Mouse (Mus musculus) natural killer cell, adult 2 months (primary cell): ENCODE measurements around the gene Usp35.

Experiments used
- DNase-seq, 2 experiments: peaks; one replicate each; pipeline ENCODE4 v3.0.0; 2022; ENCODE audit warnings: low spot score in 2 of 2

The Usp35 gene

DNA sequence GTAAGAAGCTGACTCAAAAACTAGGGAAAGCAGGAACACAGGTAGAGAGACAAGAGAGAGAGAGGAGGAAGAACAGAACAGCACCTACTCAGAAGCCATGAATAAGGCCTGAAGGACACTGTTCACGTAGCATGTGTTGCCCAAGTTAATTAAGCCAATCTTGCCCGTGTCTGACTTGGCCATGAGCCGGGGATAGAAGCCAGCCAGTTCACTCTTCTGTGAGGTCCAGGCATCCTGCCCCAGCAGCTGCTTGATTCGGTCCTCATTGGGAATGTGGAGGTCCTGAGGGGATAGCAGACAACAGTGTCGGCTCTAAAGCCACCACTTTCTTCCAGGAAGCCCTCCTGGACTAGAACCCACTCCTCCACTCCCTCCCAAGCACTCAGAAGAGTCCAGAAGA, 17.2 kb downstream of the Usp35 start:
- no peak for DNase-seq

DNA sequence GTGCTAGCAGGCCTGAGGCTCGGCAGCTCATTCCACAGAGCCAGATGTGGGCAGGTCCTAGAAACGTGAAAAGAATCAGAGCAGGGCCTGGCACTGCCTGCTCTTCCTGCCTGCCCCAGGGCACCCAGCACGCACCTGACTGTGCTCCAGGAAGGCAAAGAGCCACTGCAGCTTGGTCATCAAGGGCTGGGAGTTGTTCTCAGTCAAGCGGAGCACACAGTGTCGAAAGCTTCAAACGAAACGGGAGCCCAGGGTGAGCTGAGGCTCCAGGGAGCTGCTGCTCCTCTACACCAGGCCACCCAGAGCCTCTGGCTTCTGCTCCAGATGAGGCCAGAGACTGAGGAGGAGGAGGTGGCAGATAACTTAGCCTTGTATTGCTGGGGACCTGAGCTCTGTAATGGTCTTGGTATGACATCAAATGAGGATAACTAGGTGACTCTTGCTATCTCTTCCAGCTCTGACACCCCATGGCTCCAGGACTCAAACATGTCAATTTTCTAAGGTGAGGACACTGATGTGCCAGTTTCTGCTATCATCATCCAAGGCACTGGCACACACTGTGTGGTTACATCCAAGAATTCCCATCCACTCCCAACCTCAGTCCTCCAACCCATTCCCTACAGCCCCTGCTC, 18.3 kb downstream of the Usp35 start:
- no peak for DNase-seq

DNA sequence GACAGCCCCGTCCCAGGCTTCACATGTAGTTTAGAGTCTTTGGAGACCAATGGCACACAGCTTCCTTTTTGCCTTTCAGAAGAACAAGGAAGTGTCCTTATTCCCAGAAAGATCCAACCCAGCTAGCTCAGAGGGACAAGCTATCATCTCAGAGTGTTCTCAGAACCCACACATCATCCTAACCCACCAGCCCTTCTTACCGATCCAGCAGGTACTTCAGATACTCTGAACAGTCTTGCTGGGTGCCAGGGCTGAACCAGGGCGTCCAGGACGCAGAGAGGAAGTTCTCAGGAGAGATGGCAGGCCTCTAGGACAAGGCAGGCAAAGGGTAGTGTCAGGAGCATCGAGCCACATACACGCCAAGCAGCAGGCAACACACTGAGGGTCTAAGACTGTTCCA, 19.0 kb downstream of the Usp35 start:
- DNase-seq: no peak

DNA sequence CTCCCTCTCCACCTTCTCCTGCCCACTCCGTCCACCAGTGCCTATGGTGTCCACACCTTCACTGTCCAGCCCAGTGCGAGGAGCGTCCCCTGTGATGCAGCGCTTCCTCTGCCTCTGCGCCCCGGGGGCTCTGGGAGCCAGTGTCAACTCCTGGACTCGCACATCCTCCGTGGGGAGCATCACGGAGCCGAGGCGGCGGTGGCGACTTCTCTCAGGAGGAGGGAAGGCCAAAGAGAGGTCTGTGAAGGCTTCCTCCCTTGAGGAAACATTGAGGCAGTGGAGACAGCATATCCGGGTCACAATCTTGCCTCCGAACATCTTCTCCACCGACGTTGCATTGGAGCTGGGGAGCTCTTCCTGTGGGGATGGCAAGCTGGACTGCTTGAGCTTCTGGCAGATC, 19.6 kb downstream of the Usp35 start:
- DNase-seq: no peak

DNA sequence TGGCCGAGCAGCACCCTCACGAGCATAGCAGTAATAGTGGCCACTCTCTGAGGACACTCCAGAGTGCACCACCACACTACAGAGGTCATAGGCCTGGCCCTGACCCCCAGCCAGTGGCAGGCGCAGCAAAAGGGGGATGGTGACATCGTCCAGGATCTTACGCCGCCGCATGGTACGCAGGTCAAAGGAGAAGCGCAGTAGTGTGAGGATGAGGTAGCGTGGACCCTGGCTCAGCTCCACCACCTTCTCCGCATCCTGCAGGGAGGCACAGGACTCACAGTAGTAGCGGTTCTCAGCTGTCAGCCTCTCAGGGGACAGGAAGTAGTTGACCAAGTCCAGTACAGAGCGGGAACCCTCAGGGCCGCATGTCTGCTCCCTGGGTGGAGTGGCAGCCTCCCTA, 20.2 kb downstream of the Usp35 start:
- no peak for DNase-seq

DNA sequence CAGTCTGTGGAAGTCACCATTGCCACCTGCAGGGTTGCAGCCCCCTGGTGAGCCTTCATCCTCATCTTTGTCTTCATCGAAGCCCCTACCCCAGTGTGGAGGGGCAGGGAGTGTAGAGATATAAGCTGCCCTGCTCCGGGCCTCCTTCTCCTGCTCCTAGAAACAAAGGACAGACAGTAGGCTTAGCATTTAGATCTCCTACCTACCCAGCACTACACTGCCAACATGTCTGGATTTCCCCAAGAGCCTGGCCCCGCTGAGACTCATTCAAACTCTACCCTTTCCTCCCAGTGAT, 21.5 kb downstream of the Usp35 start:
- no peak for DNase-seq

DNA sequence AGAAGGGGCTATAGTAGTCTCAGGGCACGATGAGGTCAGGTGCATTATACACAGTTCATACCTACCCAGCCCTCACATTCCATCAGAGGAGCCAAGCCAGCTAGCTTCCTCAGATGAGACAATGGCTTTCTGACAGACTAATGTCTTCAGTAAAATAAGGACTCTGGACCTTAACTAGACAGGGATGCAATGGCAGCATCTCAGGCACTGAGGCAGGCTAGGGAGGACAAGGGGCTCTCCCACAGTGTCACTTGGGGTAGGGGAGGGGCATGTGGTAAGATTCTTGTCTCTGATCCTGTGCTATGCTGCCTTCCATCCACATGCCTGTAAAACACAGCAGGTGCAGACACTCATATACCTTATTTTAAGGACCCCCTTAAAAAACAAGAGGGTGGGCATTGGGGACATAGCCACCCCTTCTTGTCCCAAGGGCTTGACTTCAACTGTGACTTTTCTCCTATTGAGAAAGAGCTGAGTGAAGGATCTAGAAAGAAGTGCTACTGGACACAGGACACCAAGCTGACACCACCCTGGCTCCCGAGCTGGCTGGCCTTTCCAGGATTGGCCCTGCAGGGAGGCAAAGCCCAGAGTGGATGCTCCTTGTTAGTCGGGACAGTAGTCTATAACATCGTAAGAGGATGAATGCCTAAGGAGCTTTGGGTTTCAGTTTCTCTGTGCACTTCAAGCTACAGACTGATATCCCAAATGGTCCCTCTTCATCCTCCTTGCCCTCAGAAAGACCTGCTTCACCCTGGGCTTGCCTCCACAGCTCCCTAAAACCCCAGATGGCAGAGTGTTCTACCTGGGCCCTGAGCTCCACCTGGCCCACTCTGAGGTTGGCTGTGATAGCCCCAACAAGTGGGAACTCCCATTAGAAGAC, 22.1 kb downstream of the Usp35 start:
- DNase-seq: no peak

DNA sequence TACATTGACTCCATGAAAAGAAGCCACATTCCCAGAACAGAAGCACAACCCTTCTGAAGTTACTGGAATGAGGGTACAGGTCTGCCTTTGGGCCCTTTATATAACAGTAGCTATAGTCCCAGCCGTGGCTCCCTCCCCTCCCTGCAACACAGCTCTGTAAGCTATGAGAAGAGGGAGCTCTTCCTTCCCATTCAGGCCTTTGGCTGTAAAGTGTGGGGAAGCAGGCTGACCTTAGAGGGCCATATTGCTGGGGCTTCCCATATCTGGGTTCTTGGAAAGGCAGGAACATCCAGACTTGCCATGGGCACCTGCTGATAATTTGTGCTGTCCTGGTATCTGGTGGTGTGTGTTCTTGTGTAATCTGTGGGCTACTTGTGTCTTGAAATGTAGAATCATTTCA, 24.3 kb downstream of the Usp35 start:
- no peak for DNase-seq

DNA sequence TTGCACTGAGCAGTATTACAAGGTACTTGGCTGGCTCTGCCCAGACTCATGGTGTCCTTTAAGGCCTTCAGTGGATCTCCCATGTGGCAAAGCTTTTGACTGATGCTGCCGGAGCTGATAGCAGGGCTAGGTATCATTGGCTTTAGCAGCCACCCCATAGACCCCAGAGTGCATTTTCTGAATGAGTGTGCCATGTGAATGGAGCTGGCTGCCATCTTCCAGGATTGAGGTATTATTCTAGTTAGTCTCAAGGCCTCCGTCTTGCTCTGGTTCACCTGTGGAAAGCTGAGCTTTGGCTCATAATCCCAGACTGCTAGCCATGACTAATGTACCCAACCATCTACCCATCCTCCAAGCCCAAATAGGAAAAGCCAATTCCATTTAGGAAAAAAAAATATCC, 25.0 kb downstream of the Usp35 start:
- no peak for DNase-seq

DNA sequence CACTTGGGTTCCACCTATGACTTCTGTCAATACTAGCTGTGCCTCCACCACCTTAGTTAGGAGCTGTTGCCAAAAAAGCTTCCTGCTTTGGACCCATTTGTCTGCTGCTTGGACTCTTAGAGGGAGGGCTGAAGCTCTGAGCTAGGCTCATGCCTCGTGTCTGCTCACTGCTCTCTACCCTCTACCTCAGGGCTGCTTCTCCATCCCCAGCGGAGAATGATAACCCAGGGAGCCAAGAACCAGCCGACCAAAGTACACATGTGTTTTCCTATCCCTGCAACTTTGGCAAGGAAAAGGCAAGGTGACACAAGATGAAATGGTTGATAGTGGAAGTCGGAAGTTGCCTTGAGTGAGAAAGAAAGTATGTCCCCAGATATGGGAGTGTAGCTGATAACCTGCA, 26.6 kb downstream of the Usp35 start:
- no peak for DNase-seq

DNA sequence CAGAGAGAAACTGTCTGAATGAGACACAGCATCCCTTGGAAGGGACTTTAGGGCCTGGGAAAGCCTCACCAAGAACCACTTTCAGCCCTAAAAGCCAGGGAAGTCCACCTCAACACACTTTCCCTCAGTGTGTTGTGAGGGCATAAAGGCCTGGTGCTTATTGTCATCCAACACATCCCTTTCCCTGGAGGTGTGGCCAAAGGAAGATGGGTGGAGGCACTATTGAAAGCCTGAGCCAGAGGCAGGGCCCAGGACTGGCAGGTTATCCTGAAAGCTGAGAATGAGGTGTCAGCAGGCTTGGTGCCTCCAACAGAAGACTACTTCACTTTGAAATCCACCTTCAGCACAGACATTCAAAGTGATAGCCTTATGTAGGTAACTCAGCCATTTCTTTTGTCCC, 27.3 kb downstream of the Usp35 start:
- no peak for DNase-seq

DNA sequence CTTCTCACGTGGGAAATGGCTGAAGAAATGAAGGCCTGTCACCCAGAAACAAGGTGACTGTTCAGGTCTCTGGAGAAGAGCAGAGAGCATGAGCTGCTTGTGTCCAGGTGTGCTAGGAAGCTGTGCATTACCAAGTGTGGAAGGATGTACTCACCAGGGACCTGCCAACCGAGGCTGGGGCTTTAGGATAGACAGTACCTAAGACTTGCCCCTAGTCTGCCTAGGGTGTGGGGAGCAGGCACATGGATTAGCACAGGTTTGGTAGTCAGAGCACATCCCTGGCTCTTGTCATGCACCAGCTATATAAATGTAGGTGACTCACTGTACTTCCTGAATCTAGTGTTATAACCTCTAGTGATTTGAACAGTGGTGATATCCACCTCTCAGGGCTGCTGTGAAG, 28.2 kb downstream of the Usp35 start:
- no peak for DNase-seq

DNA sequence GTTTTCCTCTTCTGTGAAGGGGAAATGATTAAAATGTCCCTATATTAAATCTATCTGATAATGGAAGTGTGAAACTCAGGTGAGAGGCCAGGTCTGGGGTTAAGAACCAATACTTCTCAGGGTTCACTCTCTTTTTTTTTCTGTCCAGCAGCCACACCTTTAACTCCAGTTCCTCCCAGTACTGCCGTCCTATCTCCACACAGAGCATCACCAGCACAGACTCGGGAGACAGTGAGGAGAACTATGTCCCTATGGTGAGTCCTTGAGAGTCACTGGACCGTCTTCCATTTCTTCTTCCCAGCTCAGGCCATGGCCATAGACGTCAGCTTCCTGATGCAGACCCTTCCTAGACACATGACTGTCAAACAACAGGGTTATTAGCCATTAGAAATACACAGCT, 28.9 kb downstream of the Usp35 start:
- DNase-seq: no peak

DNA sequence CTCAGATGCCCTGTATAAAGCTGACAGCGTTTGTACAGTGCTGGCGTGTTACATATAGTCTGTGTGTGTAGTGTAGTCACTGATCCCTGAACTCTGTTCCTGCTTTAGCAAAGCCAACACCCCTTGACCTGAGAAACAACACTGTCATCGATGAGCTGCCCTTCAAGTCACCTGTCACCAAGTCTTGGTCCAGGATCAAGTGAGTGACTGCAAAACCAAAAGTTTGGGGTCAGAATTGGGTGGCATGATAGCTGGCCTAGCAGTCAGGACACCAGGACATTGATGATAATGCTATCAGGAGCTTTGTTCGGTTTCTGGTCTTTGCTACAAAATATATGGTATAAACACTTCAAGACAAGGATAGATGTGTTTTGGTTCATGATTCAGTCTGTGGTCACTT, 29.6 kb downstream of the Usp35 start:
- no peak for DNase-seq

DNA sequence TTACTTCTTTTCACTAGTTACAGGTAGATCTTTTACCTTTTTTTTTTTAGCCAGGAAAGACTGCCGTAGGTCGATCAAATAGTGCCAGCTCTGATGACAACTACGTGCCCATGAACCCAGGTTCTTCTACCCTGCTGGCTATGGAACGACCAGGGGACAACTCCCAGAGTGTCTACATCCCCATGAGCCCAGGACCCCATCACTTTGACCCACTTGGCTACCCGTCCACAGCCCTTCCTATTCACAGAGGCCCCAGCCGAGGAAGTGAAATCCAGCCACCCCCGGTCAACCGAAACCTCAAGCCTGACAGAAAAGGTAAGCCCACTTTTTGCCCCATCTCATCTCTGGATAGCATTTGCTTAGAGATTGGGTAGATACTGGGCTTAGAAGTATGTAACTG, 30.5 kb downstream of the Usp35 start:
- no peak for DNase-seq

DNA sequence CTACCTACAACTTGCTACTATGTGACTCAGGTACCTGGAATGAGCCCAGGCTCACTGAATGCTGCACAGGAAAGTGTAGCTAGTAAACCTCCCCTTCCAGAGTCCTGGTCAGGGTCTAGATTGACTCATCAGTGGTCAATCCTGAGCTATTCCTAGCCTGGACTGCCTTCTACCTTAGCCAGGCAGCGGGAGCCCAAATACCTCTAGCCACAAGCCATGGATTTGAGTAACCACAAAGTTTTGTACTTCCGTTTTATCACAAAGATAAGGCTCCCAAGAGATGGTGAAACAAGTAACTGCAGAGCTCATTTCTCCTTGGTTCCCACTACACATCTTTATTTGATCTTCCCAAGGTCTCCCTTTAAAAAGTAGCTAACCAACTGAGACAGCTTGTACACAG, 30.9 kb downstream of the Usp35 start:
- no peak for DNase-seq

DNA sequence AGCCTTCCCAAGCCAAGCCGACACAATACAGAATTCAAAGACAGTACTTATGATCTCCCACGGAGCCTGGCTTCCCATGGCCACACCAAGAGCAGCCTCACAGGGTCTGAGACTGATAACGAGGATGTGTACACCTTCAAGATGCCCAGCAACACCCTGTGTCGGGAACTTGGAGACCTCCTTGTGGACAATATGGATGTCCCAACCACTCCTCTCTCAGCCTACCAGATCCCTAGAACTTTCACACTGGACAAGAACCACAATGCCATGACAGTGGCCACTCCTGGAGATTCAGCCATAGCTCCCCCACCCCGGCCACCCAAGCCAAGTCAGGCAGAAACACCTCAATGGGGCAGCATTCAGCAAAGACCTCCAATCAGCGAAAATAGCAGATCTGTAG, 32.9 kb downstream of the Usp35 start:
- no peak for DNase-seq

DNA sequence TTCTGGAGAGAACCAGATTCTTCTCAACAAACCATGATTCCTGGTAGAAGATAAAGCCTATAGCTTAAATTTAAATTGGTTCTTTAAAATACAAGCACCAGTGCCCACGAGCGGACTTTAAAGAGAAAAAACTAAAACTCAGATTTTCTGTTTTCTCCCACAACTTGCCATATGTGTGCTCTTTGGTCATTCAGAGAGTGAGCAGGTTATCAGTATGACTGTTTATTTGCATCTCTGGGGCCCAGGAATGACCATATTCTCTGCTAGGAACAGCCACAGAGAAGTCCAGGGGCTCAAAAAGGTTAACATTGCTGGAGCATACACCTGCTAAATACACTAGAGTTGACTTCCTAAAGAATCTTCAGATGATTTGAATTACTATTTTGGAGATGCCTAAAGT, 33.5 kb downstream of the Usp35 start:
- no peak for DNase-seq

DNA sequence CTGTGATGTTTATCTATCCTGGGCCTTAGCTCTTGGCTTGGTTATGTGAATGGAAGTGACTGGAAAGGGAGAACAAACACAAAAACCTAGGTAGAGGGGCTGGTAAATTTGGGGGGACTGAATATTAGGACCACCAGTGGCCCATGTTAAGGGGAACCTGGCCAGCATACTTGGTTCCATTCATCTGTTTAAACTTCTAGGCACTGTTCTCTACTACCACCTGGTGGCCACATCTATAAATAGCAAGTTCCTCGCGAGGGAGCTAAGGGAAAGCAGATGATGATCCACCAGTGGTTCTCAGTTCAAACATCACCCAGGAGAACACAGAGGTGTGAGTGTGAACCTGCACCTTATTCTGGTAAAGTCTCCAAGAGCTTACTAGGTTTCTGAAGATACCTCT, 34.4 kb downstream of the Usp35 start:
- DNase-seq: peak; percentile 17 to 47

DNA sequence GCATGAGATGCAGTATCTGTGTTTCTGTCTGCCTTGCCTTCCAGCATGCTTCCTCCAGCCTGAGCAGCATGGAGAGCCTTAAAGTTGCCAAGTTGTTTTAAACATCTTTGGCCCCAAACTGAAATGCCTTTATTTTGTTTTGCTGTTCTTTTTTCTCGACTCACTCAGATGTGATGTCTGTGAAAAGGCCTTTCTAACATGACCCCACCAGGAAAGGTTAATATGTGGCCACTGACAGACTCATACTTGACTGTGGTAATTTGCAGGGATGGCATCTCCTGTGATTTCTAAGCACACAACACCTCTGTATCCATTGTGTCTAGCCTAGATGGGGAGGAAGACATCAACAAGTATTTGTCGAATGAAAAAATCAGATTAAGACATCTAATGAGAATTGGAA, 34.8 kb downstream of the Usp35 start:
- no peak for DNase-seq

DNA sequence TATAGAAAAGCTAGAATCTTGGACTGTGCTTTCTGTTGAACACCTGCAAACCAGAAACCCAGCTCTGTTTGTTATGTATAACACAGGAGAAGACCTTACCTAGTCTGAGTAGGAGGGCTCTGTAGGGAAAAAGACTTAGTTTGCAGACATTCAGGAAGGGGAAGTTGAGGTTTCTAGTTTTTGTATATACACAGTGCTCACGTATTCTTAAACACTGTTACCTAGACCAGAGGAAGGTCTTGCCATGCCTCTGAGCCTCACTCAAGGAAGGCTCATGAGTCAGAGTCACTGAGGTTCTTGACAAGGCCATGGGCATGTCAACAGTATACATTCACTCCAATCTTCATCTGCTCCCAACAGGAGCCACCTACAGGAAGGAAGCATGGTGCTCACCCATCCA, 60.8 kb downstream of the Usp35 start:
- DNase-seq: no peak

DNA sequence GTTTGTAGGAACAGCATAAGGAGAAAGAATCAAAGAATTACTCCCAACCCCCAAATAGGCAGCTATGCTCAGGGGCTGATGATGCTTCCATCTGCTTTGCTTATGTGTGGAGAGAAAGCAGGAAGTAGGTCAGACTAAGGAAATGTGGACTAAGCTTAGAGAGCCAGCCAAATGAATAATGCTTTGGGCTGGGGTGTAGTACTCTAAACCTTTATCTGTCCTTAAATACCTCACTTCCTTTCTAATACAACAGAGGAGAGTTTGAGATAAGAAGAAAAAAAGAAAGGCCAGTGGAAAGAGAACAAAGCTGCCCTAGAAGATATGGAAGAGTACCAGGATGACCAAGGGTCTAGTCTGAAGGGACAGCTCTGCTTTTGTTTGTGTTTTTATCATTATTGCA, 61.5 kb downstream of the Usp35 start:
- no peak for DNase-seq

DNA sequence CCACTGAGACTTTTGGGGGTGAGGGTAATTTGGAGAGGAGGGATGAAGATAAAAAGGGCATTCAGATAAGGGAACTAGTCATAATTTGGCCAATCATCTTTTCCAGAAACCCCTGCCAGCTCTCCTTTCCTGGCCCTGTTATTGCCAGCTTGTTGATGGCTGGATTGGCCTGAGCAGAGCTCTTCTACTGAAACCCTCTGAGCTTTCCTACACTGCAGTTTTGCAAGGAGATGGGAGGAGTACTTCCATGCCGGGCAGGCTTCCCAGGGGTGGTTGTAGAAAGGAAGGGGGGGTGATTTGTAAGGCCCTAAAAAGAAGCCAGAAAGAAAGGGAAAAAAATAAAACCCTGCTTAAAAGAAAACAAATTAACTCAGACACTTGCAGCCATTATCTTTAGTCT, 69.3 kb downstream of the Usp35 start:
- DNase-seq: no peak
